Mouse (Mus musculus) midbrain, embryonic 12.5 days (tissue): Measurements from ENCODE around the gene Gm7544. TPM values are rescaled to one million over a fixed set of nuclear protein-coding genes. Genes with fewer than 3 reads are reported as not detected.

ENCODE experiments used
- ATAC-seq: fragments of 200-750 bp; cut with Nextera tagmentation; 2 replicates; pipeline ENCODE4 v1.8.0; 2017; ENCODE audit warnings: low read depth, moderate TSS enrichment, moderate library complexity; ENCODE audit not compliant: low FRiP score
- H3K27ac ChIP-seq: fragments of 300-500 bp; sonication (generic); replicated peaks from 2 replicates; pipeline ENCODE4 v1.5.1; 2016; ENCODE audit warnings: mild to moderate bottlenecking
- H3K27me3 ChIP-seq: fragments of 300-500 bp; sonication (generic); 2 replicates; pipeline ENCODE4 v1.6.1; 2016; ENCODE audit warnings: mild to moderate bottlenecking
- H3K36me3 ChIP-seq: fragments of 300-500 bp; sonication (generic); 2 replicates; pipeline ENCODE4 v1.6.1; 2016
- H3K4me1 ChIP-seq: fragments of 300-500 bp; sonication (generic); 2 replicates; pipeline ENCODE4 v1.6.1; 2016
- H3K4me2 ChIP-seq: fragments of 300-500 bp; sonication (generic); replicated peaks from 2 replicates; pipeline ENCODE4 v1.6.1; 2016; ENCODE audit warnings: mild to moderate bottlenecking, moderate library complexity
- H3K4me3 ChIP-seq: fragments of 300-500 bp; sonication (generic); 2 replicates; pipeline ENCODE4 v1.5.1; 2016; ENCODE audit warnings: mild to moderate bottlenecking
- H3K9ac ChIP-seq: fragments of 300-500 bp; sonication (generic); replicated peaks from 2 replicates; pipeline ENCODE4 v1.6.1; 2016; ENCODE audit warnings: mild to moderate bottlenecking, moderate library complexity
- H3K9me3 ChIP-seq: fragments of 300-500 bp; sonication (generic); 2 replicates; pipeline ENCODE4 v1.6.1; 2016; ENCODE audit warnings: mild to moderate bottlenecking
- WGBS: fragments of 180-500 bp; shearing (Covaris S2); methylation state at CpG from one replicate; pipeline ENCODE4 v1.1.7; 2016; 5-methylcytosine and 5-hydroxymethylcytosine counted together
- polyA plus RNA-seq: library from polyadenylated mRNA; unstranded; fragments of >200 nt; fragmentation: Nextera tagmentation; extraction: Ambion mirVana; gene quantifications from 2 replicates; pipeline ENCODE4 v1.2.1, GENCODE M21; 2016

The Gm7544 gene
- polyA plus RNA-seq, 1 experiment from 2014 or later = not detected

GRCm38 (mm10) chr1:82905886-82906285 lies 49.9 kb downstream of the Gm7544 start:
- no peaks in the 10 kb centered on the region for H3K27me3 ChIP-seq
- no peak overlapping the region for H3K4me2 ChIP-seq
- WGBS = 56% methylated on average over 3 of the region's 3 CpGs
- H3K4me3 ChIP-seq = no peak overlapping the region
- H3K4me1 ChIP-seq = peaks cover 7% of the 10 kb centered on the region; the same call in 1 of the 2 replicates
- no peaks in the 10 kb centered on the region for H3K9me3 ChIP-seq
- H3K36me3 ChIP-seq = peaks cover 26% of the 10 kb centered on the region
- 0 out of 2 replicates have a peak, but pooled peaks have one; percentile 14 for ATAC-seq
- no peak overlapping the region for H3K27ac ChIP-seq
- no peak overlapping the region for H3K9ac ChIP-seq

Other genes with a start within 250 kb of the Gm7544 start
- gene Mff, start 231.1 kb downstream of the Gm7544 start, polyA plus RNA-seq = 276 and 284 TPM in 2 replicates
- 0.14 and 0.31 TPM in 2 replicates for gene Tm4sf20, start 187.6 kb downstream of the Gm7544 start, polyA plus RNA-seq
- gene Gm47791, start 184.8 kb downstream of the Gm7544 start, polyA plus RNA-seq = not detected in 2 replicates
- gene Agfg1, start 116.5 kb downstream of the Gm7544 start, polyA plus RNA-seq = 40.7 and 45.3 TPM in 2 replicates
- not detected in 2 replicates for gene A030005L19Rik, start 42.7 kb downstream of the Gm7544 start, polyA plus RNA-seq
- not detected in 2 replicates for gene A030014E15Rik, start 31.1 kb downstream of the Gm7544 start, polyA plus RNA-seq
- gene Gm6217, start 24.6 kb downstream of the Gm7544 start, polyA plus RNA-seq = not detected in 2 replicates
- gene A030003K21Rik, start 12.6 kb downstream of the Gm7544 start, polyA plus RNA-seq = not detected in 2 replicates
- gene Gm47955, start 4.3 kb upstream of the Gm7544 start, polyA plus RNA-seq = not detected in 2 replicates
- not detected in 2 replicates for gene Gm47959, start 44.5 kb upstream of the Gm7544 start, polyA plus RNA-seq
- 0.29 and 0.51 TPM in 2 replicates for gene Slc19a3, start 82.4 kb upstream of the Gm7544 start, polyA plus RNA-seq
- not detected in 2 replicates for gene Krtap28-10, start 86.5 kb upstream of the Gm7544 start, polyA plus RNA-seq
- not detected in 2 replicates for gene Gm47969, start 88.9 kb upstream of the Gm7544 start, polyA plus RNA-seq
- not detected in 2 replicates for gene A030005K14Rik, start 103.4 kb upstream of the Gm7544 start, polyA plus RNA-seq
- not detected in 2 replicates for gene Krtap28-13, start 104.9 kb upstream of the Gm7544 start, polyA plus RNA-seq
- gene Ccl20, start 160.8 kb upstream of the Gm7544 start, polyA plus RNA-seq = not detected in 2 replicates
- 0.63 TPM in 1 of 2 replicates, not detected in the other for gene Daw1, start 203.7 kb upstream of the Gm7544 start, polyA plus RNA-seq